Mouse (Mus musculus) lung, adult 2 months (tissue): ENCODE results near the gene Ptprq. TPM values are rescaled to one million over a fixed set of nuclear protein-coding genes. Genes with fewer than 3 reads are reported as not detected.

Source experiments
- DNase-seq: peaks from one replicate; pipeline ENCODE4 v3.0.0; 2022
- H3K4me1 ChIP-seq: fragments of 200-500 bp; 2 replicates; pipeline ENCODE4 v1.6.1; 2011; ENCODE audit warnings: low read length; ENCODE audit not compliant: control insufficient read depth, insufficient read depth
- H3K4me3 ChIP-seq: fragments of 200-500 bp; replicated peaks from 2 replicates; pipeline ENCODE3; 2011; ENCODE audit warnings: low read depth, mild to moderate bottlenecking, control low read depth, low read length; ENCODE audit errors: extremely low read depth
- CTCF ChIP-seq: fragments of 200-500 bp; IDR thresholded peaks from 2 replicates; pipeline ENCODE4 v1.5.1; 2011; ENCODE audit warnings: mild to moderate bottlenecking, low read length, control low read depth; ENCODE audit not compliant: insufficient read depth
- POLR2A ChIP-seq: fragments of 200-500 bp; IDR thresholded peaks from 2 replicates; pipeline ENCODE4 v1.6.1; 2011; ENCODE audit warnings: low read depth, mild to moderate bottlenecking, control low read depth, low read length, borderline replicate concordance; ENCODE audit errors: extremely low read depth
- WGBS: fragments of 180-500 bp; shearing (Covaris S2); methylation state at CpG from one replicate; pipeline ENCODE4 v1.1.7; 2018; 5-methylcytosine and 5-hydroxymethylcytosine counted together
- polyA plus RNA-seq: library from polyadenylated mRNA; depleted of rRNA; stranded (reverse); fragments of >200 nt; gene quantifications from 2 replicates; pipeline ENCODE4 v1.2.3, GENCODE M21; 2012

Gene Ptprq
- polyA plus RNA-seq, 1 experiment: 0.13 TPM

DNA sequence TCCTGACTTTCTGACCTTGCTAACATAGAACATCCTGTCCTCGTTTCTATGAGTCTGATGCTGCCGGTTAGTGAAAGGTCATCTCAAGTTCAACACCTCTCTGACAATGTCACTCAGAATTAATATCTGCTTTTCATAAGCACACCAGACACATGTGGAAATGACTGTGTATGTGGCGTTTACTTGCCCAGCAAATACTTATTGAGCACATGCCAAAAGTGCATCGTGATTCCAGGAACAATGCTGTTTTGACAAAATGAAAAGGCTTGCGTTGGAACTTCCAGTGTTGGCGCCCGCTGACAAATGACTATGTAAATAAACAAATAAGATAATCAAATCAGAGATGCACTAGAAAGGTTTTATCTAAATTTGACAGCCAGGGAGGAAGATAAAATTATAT lies 5.8 kb upstream of the Ptprq start:
- WGBS: 26% methylated on average over 7 of the region's 7 CpGs
- Histone ChIP-seq H3K4me1 (no peaks in the 10 kb centered on the region; the same call in 1 of the 2 replicates), H3K4me3 (no peak overlapping the region)
- no peak for DNase-seq
- no peak for TF ChIP-seq POLR2A

DNA sequence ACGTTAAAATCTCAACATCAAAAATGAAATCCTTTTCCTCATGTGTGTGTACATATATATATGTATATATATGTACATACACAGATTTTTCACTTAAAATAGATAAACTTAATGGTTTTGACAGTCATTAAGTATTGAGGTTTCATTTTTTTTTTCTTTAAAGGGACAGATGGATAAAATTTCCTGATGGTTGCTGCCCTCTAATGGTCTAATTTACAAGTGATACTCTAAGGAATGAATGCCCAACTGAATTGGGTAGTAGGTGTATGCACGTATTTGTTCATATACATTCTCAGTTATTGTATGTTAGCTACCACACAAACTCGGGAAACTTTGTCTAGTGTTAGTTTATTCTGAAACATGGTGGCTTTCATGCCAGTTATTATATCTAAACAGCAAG lies 15.4 kb downstream of the Ptprq start:
- H3K4me1 ChIP-seq: no peaks in the 10 kb centered on the region
- TF ChIP-seq POLR2A (no peak), CTCF (no peak)
- no peak overlapping the region for H3K4me3 ChIP-seq
- no peak for DNase-seq
- 28% methylated on average over 3 of the region's 3 CpGs for WGBS

DNA sequence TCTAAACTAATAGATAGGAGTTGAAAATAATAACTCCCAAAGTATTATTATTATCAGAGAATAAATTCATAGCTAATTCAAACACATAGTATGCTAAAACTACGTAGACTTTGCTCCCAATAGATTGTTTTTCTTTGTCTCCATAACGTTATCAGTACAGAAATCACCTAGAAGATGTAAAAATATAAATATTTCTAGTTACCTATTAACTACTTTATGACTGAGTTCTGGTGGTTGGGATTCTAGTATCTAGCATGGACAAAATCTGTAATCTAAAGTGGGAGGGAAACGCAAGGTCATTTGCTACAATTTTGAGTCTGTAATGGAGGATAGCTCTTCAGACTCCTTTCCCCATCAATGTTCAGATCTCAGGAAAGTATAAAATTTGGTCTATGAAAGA lies 18.9 kb downstream of the Ptprq start:
- no peaks in the 10 kb centered on the region for H3K4me1 ChIP-seq
- DNase-seq: no peak
- TF ChIP-seq POLR2A (no peak), CTCF (no peak)
- 81% methylated on average over 3 of the region's 3 CpGs for WGBS
- no peak overlapping the region for H3K4me3 ChIP-seq

DNA sequence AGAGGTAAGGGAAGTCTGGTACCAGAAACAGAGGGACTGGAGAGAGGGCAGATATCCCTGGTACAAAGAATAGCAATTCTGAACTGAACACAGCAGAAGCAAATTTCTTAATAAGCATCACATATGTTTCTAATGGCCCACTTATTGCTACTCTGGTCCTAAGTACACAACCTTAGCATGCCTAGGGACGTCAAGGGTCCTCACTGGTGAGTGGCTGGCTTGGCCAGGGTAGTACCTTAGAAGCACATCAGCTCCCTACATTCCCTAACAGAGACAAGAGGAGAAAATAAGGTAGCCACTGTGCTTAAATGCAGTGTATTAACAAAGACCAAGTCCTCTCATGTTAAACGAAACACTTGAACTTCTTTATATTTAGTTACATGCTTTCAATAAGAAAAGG lies 21.1 kb downstream of the Ptprq start:
- WGBS: 62% methylated on average over 2 of the region's 2 CpGs
- Histone ChIP-seq H3K4me1 (no peaks in the 10 kb centered on the region), H3K4me3 (no peak overlapping the region)
- TF ChIP-seq POLR2A (no peak), CTCF (no peak)
- no peak for DNase-seq

DNA sequence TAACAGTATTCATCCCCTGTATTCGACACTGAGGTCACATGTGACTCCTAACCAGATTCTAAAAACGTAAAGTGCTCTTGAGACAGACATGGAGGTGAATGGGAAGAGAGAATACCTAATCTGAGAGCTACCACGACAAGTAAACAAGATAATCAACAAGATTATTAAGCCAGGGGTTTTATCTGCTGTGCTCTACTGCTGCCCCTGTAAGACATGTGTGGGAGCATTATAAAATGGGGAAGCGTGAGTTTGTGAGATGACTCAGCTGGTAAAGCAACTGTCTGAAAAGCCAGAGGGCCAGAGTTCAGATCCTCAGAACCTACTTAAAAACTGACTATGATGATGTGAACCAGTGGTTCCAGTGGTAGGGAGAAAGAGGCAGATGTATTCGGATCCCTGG lies 22.7 kb downstream of the Ptprq start:
- 65% methylated on average over 5 of the region's 5 CpGs for WGBS
- no peak for TF ChIP-seq POLR2A
- TF ChIP-seq CTCF: no peak
- DNase-seq: no peak
- no peaks in the 10 kb centered on the region for H3K4me1 ChIP-seq
- no peak overlapping the region for H3K4me3 ChIP-seq

DNA sequence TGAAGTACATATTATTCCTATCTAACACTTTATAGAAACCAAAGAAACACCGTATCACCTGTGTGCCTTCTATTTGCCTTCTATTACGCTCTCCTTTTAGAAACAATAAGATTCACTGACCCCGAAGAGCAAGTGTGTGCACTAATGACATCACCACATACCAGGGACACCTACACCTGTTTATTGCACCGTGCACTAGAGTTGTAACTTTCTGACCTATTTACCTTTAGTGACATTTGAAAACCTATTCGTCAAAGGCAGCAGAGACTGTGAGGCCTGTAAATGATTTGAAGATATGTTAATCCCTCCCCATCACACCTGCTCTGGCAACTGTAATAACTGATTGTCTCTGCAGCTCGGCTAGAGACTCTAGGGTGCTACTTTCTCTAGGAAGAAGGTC lies 32.5 kb downstream of the Ptprq start:
- no peaks in the 10 kb centered on the region for H3K4me1 ChIP-seq
- DNase-seq: no peak
- no peak for TF ChIP-seq POLR2A
- no peak for TF ChIP-seq CTCF
- no peak overlapping the region for H3K4me3 ChIP-seq
- 53% methylated on average over 6 of the region's 6 CpGs for WGBS

DNA sequence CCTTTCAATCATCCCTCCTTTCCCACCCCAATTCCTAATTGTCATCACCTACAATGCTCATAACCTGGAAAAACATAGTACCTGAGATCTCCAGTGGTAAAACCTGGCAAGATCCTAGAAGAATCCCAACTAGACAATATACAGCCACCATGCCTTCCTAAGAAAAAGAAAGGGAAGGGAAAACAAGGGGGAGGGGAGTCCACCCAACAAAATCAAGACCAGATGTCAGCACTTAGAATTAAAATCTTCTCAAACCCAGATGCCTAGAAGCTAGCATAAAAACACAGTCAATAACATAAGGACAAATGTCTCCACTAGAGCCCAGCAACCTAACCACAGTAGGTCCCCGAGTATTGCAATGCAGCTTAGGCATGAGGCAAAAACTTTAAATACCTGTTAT lies 43.9 kb downstream of the Ptprq start:
- no peak for TF ChIP-seq CTCF
- TF ChIP-seq POLR2A: no peak
- no peak for DNase-seq
- WGBS: 53% methylated on average over 1 of the region's 1 CpGs
- no peak overlapping the region for H3K4me3 ChIP-seq
- no peaks in the 10 kb centered on the region for H3K4me1 ChIP-seq

DNA sequence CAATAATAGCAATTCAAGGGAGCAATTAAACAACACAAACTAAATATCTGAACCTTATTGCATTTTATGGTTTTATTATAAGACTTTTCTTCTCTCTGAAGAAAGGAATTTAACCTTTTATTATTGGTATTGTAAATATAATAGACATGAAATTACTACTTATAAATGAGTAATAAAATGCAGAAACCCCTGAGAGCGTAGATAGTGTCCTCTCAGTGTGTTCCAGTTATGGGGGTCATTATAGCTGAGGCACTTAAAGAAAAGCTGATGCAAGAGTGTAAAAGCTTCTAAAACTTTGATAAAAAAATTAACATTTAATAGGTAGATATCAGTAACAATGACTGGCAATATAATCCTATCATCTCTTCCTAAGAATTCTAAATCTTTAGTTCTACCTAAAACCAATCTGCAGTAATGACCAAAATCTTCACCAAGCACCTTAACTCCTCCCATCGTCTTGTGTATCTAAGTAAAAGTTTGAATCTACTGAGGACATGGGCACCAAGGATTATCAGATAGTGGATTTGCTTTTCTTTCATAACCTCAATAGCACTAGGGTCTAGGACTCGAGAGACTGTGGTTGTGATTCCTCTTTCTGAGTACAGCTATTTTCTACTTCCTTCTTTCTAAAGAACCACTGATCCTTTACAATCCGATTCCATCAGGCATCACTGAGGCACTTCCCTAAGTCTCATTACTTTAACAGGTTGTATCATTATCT lies 51.3 kb downstream of the Ptprq start:
- TF ChIP-seq POLR2A: no peak
- no peak for TF ChIP-seq CTCF
- no peak for DNase-seq
- WGBS: 72% methylated on average over 4 of the region's 4 CpGs
- no peaks in the 10 kb centered on the region for H3K4me1 ChIP-seq
- H3K4me3 ChIP-seq: no peak overlapping the region

DNA sequence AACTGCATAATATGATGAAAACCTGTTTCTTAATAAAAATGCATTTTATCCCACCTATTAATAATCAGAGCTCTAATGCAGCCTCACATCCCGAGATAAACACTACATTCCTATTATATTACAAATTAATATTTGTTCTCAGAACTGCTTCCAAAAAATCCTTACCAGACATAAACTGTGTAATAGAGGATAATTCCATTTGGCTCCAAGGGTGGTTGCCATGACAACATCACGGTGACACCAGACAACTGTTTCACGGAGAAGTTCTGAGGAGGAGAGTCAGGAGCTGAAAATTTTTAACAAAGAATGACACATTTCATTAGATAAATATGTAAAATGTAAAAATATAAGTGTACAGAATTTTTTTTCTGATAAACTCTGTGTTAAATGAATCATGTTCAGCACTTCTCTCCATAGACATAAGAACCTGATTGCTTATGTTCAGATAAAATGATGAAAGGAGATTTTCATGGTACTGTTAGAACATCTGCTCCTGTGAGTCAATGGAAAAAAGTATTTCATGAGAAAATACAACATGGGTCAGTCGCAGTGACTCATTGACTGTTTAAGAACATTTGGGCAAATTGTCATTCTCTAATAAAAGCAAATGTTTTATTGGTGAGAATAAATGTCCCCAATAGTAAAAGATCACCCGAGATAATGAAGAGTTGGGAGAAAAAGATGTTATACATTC lies 57.3 kb downstream of the Ptprq start:
- no peak for DNase-seq
- Histone ChIP-seq H3K4me1 (no peaks in the 10 kb centered on the region), H3K4me3 (no peak overlapping the region)
- 53% methylated on average over 5 of the region's 5 CpGs for WGBS
- TF ChIP-seq CTCF (no peak), POLR2A (no peak)

DNA sequence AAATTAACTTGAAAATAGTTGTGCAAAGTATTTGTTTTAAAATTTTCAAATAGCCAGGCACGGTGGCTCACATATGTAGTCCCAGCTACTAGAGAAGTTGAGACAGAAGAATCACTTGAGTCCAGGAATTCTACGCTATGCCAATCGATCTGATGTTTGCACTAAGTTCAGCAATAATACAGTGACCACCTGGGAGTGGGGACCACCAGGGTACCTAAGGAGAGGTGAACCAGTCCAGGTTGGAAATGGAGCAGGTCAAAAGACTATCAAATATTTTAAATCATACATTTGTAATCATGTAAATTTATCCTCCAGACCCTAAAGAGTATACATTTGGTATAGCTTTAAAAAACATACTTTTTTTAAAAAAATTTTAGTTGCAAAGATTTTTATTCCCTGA lies 57.9 kb downstream of the Ptprq start:
- 72% methylated on average over 3 of the region's 3 CpGs for WGBS
- Histone ChIP-seq H3K4me1 (no peaks in the 10 kb centered on the region), H3K4me3 (no peak overlapping the region)
- TF ChIP-seq CTCF: no peak
- no peak for TF ChIP-seq POLR2A
- DNase-seq: no peak
